Mouse (Mus musculus) neural tube, embryonic 13.5 days (tissue): ENCODE measurements at regions not wholly inside any gene's neighbourhood (a gene's known extent, or its start where the extent isn't known, plus 50 kb on each side); places are given as distances from the start of the nearest gene placed in this dataset.
"Not testable (repeated sequence)": the region's sequence is repeated elsewhere in the genome, so short reads cannot be mapped to it uniquely, and the experiment has no call there.

Experiments
- ATAC-seq: fragments of 200-750 bp; cut with Nextera tagmentation; 2 replicates; pipeline ENCODE4 v1.8.0; 2017; ENCODE audit warnings: low read depth, mild to moderate bottlenecking, moderate TSS enrichment, moderate library complexity
- H3K27ac ChIP-seq: fragments of 300-500 bp; sonication (generic); replicated peaks from 2 replicates; pipeline ENCODE4 v1.5.1; 2015; ENCODE audit warnings: moderate library complexity, mild to moderate bottlenecking, inconsistent platforms
- H3K27me3 ChIP-seq: fragments of 300-500 bp; sonication (generic); 2 replicates; pipeline ENCODE4 v1.6.1; 2015; ENCODE audit warnings: mild to moderate bottlenecking, inconsistent platforms
- H3K36me3 ChIP-seq: fragments of 300-500 bp; sonication (generic); 2 replicates; pipeline ENCODE4 v1.6.1; 2015; ENCODE audit warnings: mild to moderate bottlenecking, inconsistent platforms
- H3K4me1 ChIP-seq: fragments of 300-500 bp; sonication (generic); replicated peaks from 2 replicates; pipeline ENCODE4 v1.6.1; 2015; ENCODE audit warnings: inconsistent platforms
- H3K4me2 ChIP-seq: fragments of 300-500 bp; sonication (generic); 2 replicates; pipeline ENCODE4 v1.6.1; 2015; ENCODE audit warnings: inconsistent platforms, mild to moderate bottlenecking, moderate library complexity
- H3K4me3 ChIP-seq: fragments of 300-500 bp; sonication (generic); 2 replicates; pipeline ENCODE4 v1.5.1; 2015; ENCODE audit warnings: mild to moderate bottlenecking, inconsistent platforms
- H3K9ac ChIP-seq: fragments of 300-500 bp; sonication (generic); 2 replicates; pipeline ENCODE4 v1.6.1; 2015; ENCODE audit warnings: moderate library complexity, mild to moderate bottlenecking, inconsistent platforms
- H3K9me3 ChIP-seq: fragments of 300-500 bp; sonication (generic); 2 replicates; pipeline ENCODE4 v1.6.1; 2016; ENCODE audit warnings: inconsistent platforms
- WGBS: fragments of 180-500 bp; shearing (Covaris S2); methylation state at CpG from one replicate; pipeline ENCODE4 v1.1.7; 2015; 5-methylcytosine and 5-hydroxymethylcytosine counted together

- no peak overlapping the region for H3K27ac ChIP-seq
- no peak overlapping the region for H3K4me3 ChIP-seq
- no peaks in the 10 kb centered on the region for H3K9me3 ChIP-seq
- no peaks in the 10 kb centered on the region for H3K36me3 ChIP-seq
- 82% methylated on average over 5 of the region's 5 CpGs for WGBS
- ATAC-seq: no peak
- H3K27me3 ChIP-seq: peaks cover 14% of the 10 kb centered on the region
- H3K4me1 ChIP-seq: peaks cover 16% of the 10 kb centered on the region
- H3K9ac ChIP-seq: no peak overlapping the region
- H3K4me2 ChIP-seq: no peak overlapping the region
Observed at GRCm38 (mm10) chr2:71597956-71598355, 51.4 kb upstream of the Dlx2 start.

- no peak overlapping the region for H3K27ac ChIP-seq
- no peaks in the 10 kb centered on the region for H3K36me3 ChIP-seq
- WGBS: 66% methylated on average over 10 of the region's 10 CpGs
- no peak overlapping the region for H3K4me3 ChIP-seq
- H3K4me2 ChIP-seq: no peak overlapping the region
- H3K4me1 ChIP-seq: peaks cover 16% of the 10 kb centered on the region
- no peak overlapping the region for H3K9ac ChIP-seq
- no peak for ATAC-seq
- no peaks in the 10 kb centered on the region for H3K9me3 ChIP-seq
- H3K27me3 ChIP-seq: peaks cover 14% of the 10 kb centered on the region
Observed at GRCm38 (mm10) chr2:71598368-71598767, 51.8 kb upstream of the Dlx2 start.

GRCm38 (mm10) chr2:71598778-71599177 lies 52.2 kb upstream of the Dlx2 start:
- 13% methylated on average over 5 of the region's 5 CpGs for WGBS
- Histone ChIP-seq H3K36me3 (no peaks in the 10 kb centered on the region), H3K27me3 (peaks cover 14% of the 10 kb centered on the region), H3K27ac (no peak overlapping the region), H3K9ac (no peak overlapping the region), H3K4me3 (no peak overlapping the region), H3K4me2 (no peak overlapping the region), H3K4me1 (peaks cover 16% of the 10 kb centered on the region), H3K9me3 (no peaks in the 10 kb centered on the region)
- ATAC-seq: peak; percentile 86

- Histone ChIP-seq H3K9ac (no peak overlapping the region), H3K4me1 (0 out of 2 replicates have a peak, but pooled peaks cover 6% of the 10 kb centered on the region), H3K27me3 (peaks cover 14% of the 10 kb centered on the region), H3K4me2 (no peak overlapping the region), H3K4me3 (no peak overlapping the region), H3K9me3 (no peaks in the 10 kb centered on the region), H3K27ac (no peak overlapping the region), H3K36me3 (no peaks in the 10 kb centered on the region)
- ATAC-seq: no peak
- WGBS: 68% methylated on average over 7 of the region's 7 CpGs
Observed at GRCm38 (mm10) chr2:71600213-71600612, 53.7 kb upstream of the Dlx2 start.

- Histone ChIP-seq H3K9me3 (no peaks in the 10 kb centered on the region), H3K27me3 (peaks cover 14% of the 10 kb centered on the region), H3K27ac (no peak overlapping the region), H3K4me2 (no peak overlapping the region), H3K9ac (no peak overlapping the region), H3K4me3 (no peak overlapping the region), H3K4me1 (0 out of 2 replicates have a peak, but pooled peaks cover 3% of the 10 kb centered on the region), H3K36me3 (no peaks in the 10 kb centered on the region)
- no peak for ATAC-seq
- 27% methylated on average over 1 of the region's 1 CpGs for WGBS
Observed at GRCm38 (mm10) chr2:71600999-71601398, 54.4 kb upstream of the Dlx2 start.

- not testable (repeated sequence) for H3K36me3 ChIP-seq, H3K27me3 ChIP-seq, ATAC-seq, H3K27ac ChIP-seq, H3K4me3 ChIP-seq, H3K9me3 ChIP-seq, H3K9ac ChIP-seq, H3K4me2 ChIP-seq
- 93% methylated on average over 8 of the region's 8 CpGs for WGBS
- peaks cover 13% of the 10 kb centered on the region for H3K4me1 ChIP-seq
Observed at GRCm38 (mm10) chr2:71603796-71604195, 57.2 kb upstream of the Dlx2 start.

GRCm38 (mm10) chr2:71605606-71606005 lies 59.1 kb upstream of the Dlx2 start:
- Histone ChIP-seq H3K4me1 (peaks cover 11% of the 10 kb centered on the region), H3K36me3 (no peaks in the 10 kb centered on the region), H3K27me3 (peaks cover 1% of the 10 kb centered on the region; the same call in 1 of the 2 replicates), H3K9me3 (no peaks in the 10 kb centered on the region), H3K4me2 (no peak overlapping the region), H3K27ac (no peak overlapping the region), H3K4me3 (no peak overlapping the region), H3K9ac (no peak overlapping the region)
- no peak for ATAC-seq
- 91% methylated on average over 1 of the region's 1 CpGs for WGBS

- H3K4me3 ChIP-seq: no peak overlapping the region
- no peak overlapping the region for H3K4me2 ChIP-seq
- H3K27ac ChIP-seq: no peak overlapping the region
- H3K36me3 ChIP-seq: no peaks in the 10 kb centered on the region
- H3K9me3 ChIP-seq: no peaks in the 10 kb centered on the region
- peaks cover 3% of the 10 kb centered on the region; the same call in 1 of the 2 replicates for H3K27me3 ChIP-seq
- 93% methylated on average over 3 of the region's 3 CpGs for WGBS
- ATAC-seq: no peak
- H3K4me1 ChIP-seq: peaks cover 15% of the 10 kb centered on the region
- no peak overlapping the region for H3K9ac ChIP-seq
Observed at GRCm38 (mm10) chr2:71607087-71607502, 60.5 kb upstream of the Dlx2 start.

GRCm38 (mm10) chr2:71613216-71613615 lies 66.7 kb upstream of the Dlx2 start:
- H3K27ac ChIP-seq: no peak overlapping the region
- H3K4me1 ChIP-seq: peaks cover 20% of the 10 kb centered on the region
- no peak overlapping the region for H3K4me3 ChIP-seq

GRCm38 (mm10) chr2:71616526-71616925 lies 70.0 kb upstream of the Dlx2 start:
- H3K4me1 ChIP-seq: peaks cover 13% of the 10 kb centered on the region
- H3K4me2 ChIP-seq: no peak overlapping the region
- WGBS: 87% methylated on average over 5 of the region's 5 CpGs
- H3K27ac ChIP-seq: no peak overlapping the region
- H3K9me3 ChIP-seq: no peaks in the 10 kb centered on the region
- no peaks in the 10 kb centered on the region for H3K36me3 ChIP-seq
- ATAC-seq: no peak
- H3K9ac ChIP-seq: no peak overlapping the region
- no peak overlapping the region for H3K4me3 ChIP-seq
- H3K27me3 ChIP-seq: no peaks in the 10 kb centered on the region

More at GRCm38 (mm10) chr2:71613216-71613615, 66.7 kb upstream of the Dlx2 start:
- no peak for ATAC-seq
- Histone ChIP-seq H3K9ac (no peak overlapping the region), H3K27me3 (0 out of 2 replicates have a peak, but pooled peaks cover 3% of the 10 kb centered on the region), H3K4me2 (no peak overlapping the region), H3K36me3 (no peaks in the 10 kb centered on the region), H3K9me3 (no peaks in the 10 kb centered on the region)
- WGBS: 76% methylated on average over 2 of the region's 2 CpGs

GRCm38 (mm10) chr2:71621458-71621857 lies 74.9 kb upstream of the Dlx2 start:
- no peak overlapping the region for H3K27ac ChIP-seq
- no peak overlapping the region for H3K4me2 ChIP-seq
- no peak overlapping the region for H3K4me3 ChIP-seq
- no peaks in the 10 kb centered on the region for H3K9me3 ChIP-seq
- WGBS: 92% methylated on average over 2 of the region's 2 CpGs
- ATAC-seq: no peak
- peaks cover 20% of the 10 kb centered on the region for H3K27me3 ChIP-seq
- H3K36me3 ChIP-seq: no peaks in the 10 kb centered on the region
- peaks cover 19% of the 10 kb centered on the region for H3K4me1 ChIP-seq
- no peak overlapping the region for H3K9ac ChIP-seq

- H3K9ac ChIP-seq: no peak overlapping the region
- 80% methylated on average over 9 of the region's 9 CpGs for WGBS
- no peak overlapping the region for H3K4me3 ChIP-seq
Observed at GRCm38 (mm10) chr2:71622532-71623099, 76.1 kb upstream of the Dlx2 start.

GRCm38 (mm10) chr2:71623134-71623533 lies 76.6 kb upstream of the Dlx2 start:
- Histone ChIP-seq H3K4me1 (peaks cover 31% of the 10 kb centered on the region), H3K4me3 (no peak overlapping the region), H3K27ac (no peak overlapping the region), H3K4me2 (no peak overlapping the region), H3K9ac (no peak overlapping the region), H3K36me3 (no peaks in the 10 kb centered on the region), H3K27me3 (peaks cover 23% of the 10 kb centered on the region), H3K9me3 (no peaks in the 10 kb centered on the region)
- ATAC-seq: no peak
- WGBS: 76% methylated on average over 2 of the region's 2 CpGs

More at GRCm38 (mm10) chr2:71622532-71623099, 76.1 kb upstream of the Dlx2 start:
- H3K27ac ChIP-seq: no peak overlapping the region
- H3K9me3 ChIP-seq: no peaks in the 10 kb centered on the region
- no peak for ATAC-seq
- H3K4me1 ChIP-seq: peaks cover 31% of the 10 kb centered on the region
- H3K27me3 ChIP-seq: peaks cover 23% of the 10 kb centered on the region
- H3K4me2 ChIP-seq: no peak overlapping the region
- H3K36me3 ChIP-seq: no peaks in the 10 kb centered on the region
